Mouse (Mus musculus) kidney, adult 2 months (tissue): ENCODE results near the gene Epn2.

Experiments
- CTCF ChIP-seq: fragments of 200-500 bp; conservative IDR thresholded peaks from 2 replicates; pipeline ENCODE4 v1.5.1; 2011; ENCODE audit warnings: low read depth, mild to moderate bottlenecking, control low read depth, low read length, moderate library complexity, mixed read lengths; ENCODE audit not compliant: insufficient read depth, insufficient read length
- POLR2A ChIP-seq: fragments of 200-500 bp; IDR thresholded peaks from one replicate; pipeline ENCODE4 v1.6.1; 2011; ENCODE audit warnings: low read depth, low read length, control low read depth

GRCm38 (mm10) chr11:61486458-61487219 is 92.8 kb downstream of the Epn2 start:
- TF ChIP-seq POLR2A (no peak), CTCF (no peak)
